Mouse (Mus musculus): ENCODE data around the gene Zfp213.
"Not testable (repeated sequence)": the region's sequence is repeated elsewhere in the genome, so short reads cannot be mapped to it uniquely, and the experiment has no call there.

Gene Zfp213

DNA sequence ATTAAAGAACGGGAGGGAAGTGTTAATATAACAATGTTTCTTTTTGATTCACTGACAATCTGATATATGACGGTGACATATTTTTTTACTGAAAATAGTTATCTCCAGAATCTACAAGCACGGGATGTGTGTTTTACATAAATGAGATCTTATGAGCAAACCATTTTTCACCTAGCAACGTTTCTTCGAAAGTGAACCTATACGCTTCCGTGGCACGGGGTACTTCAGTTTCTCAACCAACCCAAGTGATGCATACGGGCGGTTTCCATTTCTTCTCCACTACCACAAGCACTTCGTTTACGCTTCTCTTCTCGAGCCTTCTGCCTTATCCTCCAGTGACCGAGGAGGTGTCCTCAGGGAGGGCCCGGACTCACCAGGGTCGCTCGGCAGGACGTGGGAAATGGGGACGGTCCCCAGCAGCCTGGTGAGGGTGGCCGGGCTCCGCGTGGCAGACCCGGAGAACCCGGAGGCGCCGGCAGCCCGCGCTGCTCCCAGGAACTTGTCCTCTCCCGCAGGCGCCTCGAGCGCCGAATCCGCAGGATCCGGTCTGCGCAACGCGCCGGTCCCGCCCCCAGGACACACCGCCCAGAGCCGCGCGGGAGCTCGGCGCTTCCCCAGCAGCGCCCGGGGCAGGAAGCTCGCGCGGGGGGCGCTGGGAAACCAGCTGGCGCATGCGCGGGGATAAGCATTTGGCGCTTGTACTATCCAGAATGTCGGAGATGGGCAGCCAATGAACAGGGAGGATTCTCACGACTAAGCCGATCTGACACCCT is at the start of gene Zfp213:
Gene Zfp213, minus strand, starts transcription at position 644 of the 773 bp plus-strand sequence.
- in situ Hi-C loops (cut with MboI; ENCODE audit: low sequenced_read_pairs) = no loop called here

- in situ Hi-C loops (cut with MboI; ENCODE audit: low sequenced_read_pairs) = no loop called here
Measured at GRCm38 (mm10) chr17:23610361-23610800, 46.3 kb upstream of the Zfp213 start.

GRCm38 (mm10) chr17:23609612-23610011 is 45.6 kb upstream of the Zfp213 start:
- in situ Hi-C loops (cut with MboI; ENCODE audit: low sequenced_read_pairs) = no loop called here

DNA sequence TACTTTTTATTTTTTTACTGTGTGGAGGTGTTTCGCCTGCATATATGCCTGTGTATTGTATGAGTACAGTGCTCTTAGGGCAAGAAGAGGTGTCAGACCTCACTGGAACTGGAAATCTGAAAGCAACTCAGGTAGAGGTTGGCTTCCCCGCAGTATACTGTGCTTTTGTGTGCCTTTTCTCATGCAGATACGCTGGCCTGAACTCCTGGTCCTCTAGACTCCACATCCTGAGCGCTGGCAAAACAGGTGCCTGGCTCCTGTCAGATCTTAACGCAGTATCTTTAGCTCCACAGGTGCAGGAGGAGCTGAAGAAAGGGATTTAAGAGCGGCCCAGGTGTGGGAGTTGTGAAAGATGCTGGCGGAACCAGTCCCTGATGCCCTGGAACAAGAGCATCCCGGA is 41.2 kb upstream of the Zfp213 start:
- in situ Hi-C loops (cut with MboI; ENCODE audit: low sequenced_read_pairs) = no loop called here

- in situ Hi-C loops (cut with MboI; ENCODE audit: low sequenced_read_pairs) = loop anchor here (5.0 kb wide), 1 partner anchor 37 kb away; no protein-coding TSS in a partner anchor
Measured at GRCm38 (mm10) chr17:23604394-23604793, 40.4 kb upstream of the Zfp213 start.

DNA sequence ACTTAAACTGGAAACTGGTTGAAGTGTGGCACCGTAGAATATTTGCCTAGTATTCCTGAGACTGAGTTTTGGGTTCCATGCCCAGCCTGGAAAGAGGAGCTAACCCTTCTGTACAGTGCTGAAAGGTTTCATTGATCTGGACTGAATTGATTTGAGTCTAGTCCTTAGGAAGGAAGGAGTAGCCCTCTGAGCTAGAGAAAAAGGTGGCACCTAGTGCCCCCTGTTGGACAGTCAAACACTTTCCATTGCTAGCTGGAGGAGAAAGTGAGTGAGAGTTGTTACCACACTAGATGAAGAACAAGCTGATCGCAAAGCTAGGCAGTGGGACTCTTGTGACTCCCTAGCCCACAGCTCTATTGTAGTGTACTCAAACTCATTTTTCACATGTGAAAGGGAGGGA is 39.5 kb upstream of the Zfp213 start:
- in situ Hi-C loops (cut with MboI; ENCODE audit: low sequenced_read_pairs) = loop anchor here (5.0 kb wide), 1 partner anchor 36 kb away; no protein-coding TSS in a partner anchor

DNA sequence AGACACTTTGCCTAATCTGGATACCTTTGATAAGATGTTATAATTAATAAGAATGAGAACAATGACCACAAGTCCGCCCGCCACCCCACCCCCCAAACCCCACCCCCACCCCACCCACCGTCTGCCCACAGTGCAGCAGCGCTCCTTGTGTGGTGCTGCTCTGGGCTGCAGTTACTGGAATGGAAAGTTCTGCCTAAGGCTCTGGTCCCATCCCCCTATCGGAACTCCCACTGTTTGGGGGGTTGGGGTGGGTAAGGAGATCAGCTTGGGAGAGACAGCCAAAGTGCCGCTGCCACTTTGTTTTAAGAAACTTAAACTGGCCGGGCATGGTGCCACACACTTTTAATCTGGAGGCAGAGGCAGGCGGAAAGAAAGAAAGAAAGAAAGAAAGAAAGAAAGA is 39.0 kb upstream of the Zfp213 start:
- in situ Hi-C loops (cut with MboI; ENCODE audit: low sequenced_read_pairs) = loop anchor here (5.0 kb wide), 1 partner anchor 36 kb away; no protein-coding TSS in a partner anchor

DNA sequence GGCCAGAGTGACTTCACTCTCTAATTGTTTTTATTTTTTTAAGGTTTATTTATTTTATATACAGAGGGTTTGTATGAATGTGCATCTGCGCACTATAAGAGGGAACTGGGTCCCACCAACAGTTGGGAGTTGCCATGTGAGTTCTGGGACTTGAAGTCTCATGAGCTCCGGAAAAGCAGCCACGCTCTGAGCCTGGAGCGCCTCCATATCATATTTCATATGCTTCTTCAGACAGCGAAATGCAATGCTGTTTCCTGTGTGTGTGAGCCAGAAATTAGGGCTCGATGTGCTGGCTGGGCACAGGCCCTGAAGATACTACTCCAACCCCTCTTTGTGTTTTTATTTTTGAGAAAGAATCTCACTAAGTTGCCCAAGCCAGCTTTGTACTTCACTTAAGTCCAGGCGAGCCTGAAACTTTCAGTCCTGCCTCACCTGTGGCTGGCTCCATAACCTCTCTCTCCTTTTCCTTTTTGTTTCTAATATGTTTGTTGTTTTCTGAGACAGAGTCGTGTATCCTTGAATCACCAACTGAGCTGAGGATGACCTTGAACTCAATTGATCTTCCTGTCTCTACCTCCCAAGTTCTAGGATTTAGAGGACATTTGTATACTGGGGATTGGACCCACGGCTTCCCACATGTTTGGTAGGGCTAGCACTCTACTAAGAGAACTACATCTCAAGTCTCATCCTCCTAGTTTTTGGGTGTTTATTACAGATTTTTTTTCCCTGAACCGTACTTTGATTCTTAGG is 38.0 kb upstream of the Zfp213 start:
- in situ Hi-C loops (cut with MboI; ENCODE audit: low sequenced_read_pairs) = loop anchor here (5.0 kb wide), 1 partner anchor 35 kb away; no protein-coding TSS in a partner anchor

GRCm38 (mm10) chr17:23600641-23601622 is 36.9 kb upstream of the Zfp213 start, which contains the start of gene Zscan10:
Gene Zscan10 (plus strand): TSS chr17:23600856.
- in situ Hi-C loops (cut with MboI; ENCODE audit: low sequenced_read_pairs) = loop anchor here (5.0 kb wide), 1 partner anchor 34 kb away; no protein-coding TSS in a partner anchor

DNA sequence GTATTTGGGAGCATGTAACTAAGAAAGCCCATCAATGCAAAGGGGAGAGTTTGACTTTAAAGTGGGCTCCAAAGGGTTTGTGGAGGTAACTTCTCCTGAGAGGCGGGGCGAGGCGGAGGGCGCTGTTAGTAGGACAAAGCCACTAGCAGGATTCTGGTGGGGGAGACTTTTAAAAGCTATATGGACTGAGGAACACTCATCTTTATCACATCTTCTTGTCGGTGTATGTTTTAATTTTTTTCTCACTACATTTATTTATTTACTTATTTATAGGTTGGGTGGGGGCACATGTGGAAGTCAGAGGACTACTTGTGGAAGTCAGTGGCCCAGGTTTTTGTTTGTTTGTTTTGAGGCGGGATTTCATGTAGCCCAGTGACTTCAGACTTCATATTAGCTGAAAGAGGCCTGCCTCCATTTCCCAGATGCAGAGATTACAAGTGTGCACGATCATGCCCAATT is 35.6 kb upstream of the Zfp213 start:
- in situ Hi-C loops (cut with MboI; ENCODE audit: low sequenced_read_pairs) = loop anchor here (5.0 kb wide), 1 partner anchor 32 kb away; no protein-coding TSS in a partner anchor

DNA sequence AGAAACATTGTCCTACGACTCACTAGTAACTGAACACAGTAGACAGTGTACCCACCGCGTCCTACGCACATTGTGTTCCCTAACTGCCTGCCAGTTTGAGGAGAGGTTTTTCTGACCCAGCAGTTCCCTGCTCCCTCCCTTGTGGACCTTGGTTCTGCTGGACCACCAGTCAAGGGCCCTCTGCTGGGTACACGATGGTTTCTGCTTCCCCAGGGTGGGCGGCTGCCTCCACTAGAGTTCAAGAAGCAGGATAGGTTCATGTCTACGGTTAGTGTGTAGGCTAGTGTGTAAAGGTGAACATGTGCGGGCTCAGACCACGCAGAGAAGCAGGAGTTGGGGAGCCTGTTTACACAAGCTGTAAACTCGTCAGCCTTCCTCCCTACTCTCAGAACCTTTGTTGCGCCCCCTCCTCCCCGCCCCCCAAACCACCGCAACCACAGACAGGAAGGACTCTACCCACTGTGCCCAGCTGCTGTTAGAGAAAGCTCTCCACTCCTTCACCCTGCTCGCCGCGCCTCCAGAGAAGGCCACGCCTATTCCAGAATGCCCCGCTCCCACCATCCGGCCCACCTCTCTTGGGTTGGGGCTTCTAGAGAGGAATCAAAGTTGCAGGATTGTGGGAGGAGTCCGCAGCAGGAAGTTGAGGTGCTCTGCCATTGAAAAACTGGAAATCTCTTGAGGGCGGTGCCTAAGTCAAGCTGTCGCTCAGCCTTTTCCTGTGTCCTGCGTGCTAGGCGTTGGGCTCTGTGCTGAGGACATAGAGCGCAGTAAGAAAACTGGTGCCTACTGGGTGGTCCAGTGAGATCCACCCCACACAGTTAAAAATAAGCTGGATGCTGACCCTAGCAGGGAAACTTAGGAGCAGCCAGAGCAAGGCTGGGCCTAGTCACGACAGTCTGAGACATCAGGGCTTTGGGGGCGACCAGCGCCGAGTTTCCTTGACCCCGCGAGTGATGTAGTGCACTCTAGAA is 34.8 kb upstream of the Zfp213 start, which contains the start of gene Zfp13:
Gene Zfp13, minus strand, starts transcription at position 906 of the 971 bp plus-strand sequence.
- in situ Hi-C loops (cut with MboI; ENCODE audit: low sequenced_read_pairs) = no loop called here

DNA sequence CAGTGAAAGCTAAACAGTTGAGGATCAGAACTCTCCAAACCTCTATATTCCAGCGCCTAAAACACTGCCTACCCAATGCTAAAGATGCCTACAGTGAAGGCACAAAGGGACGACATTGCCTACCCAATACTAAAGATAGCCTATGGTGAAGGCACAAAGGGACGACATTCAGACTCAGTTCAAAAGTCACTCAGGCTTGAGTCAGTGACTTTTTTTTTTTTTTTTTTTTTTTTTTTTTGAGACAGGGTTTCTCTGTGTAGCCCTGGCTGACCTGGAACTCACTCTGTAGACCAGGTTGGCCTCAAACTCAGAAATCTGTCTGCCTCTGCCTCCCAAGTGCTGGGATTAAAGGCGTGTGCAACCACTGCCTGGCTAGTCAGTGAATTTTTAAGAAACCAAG is 31.1 kb upstream of the Zfp213 start:
- in situ Hi-C loops (cut with MboI; ENCODE audit: low sequenced_read_pairs) = not testable (repeated sequence)

DNA sequence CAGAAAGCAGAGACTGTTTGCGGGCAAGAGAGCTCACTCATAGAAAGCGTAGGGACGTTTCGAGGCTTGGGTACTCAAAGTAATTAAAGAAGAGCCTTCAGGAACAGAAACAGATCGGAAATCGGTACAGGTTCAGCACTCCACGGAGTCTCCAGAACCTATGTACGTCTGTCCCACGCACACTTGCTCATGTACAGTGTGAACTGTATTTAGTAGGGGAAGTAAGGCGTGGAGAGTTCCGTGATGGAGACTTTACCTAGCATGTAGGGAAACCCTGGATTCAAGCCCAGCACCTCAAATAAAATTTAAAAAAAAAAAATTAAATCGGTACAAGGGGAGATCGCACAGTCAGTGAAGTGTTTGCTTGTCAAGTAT is 28.9 kb upstream of the Zfp213 start:
- in situ Hi-C loops (cut with MboI; ENCODE audit: low sequenced_read_pairs) = no loop called here

- in situ Hi-C loops (cut with MboI; ENCODE audit: low sequenced_read_pairs) = no loop called here
Measured at GRCm38 (mm10) chr17:23592208-23592925, 28.3 kb upstream of the Zfp213 start.

GRCm38 (mm10) chr17:23587253-23587652 is 23.2 kb upstream of the Zfp213 start:
- in situ Hi-C loops (cut with MboI; ENCODE audit: low sequenced_read_pairs) = no loop called here

- in situ Hi-C loops (cut with MboI; ENCODE audit: low sequenced_read_pairs) = no loop called here
Measured at GRCm38 (mm10) chr17:23585721-23586491, 21.9 kb upstream of the Zfp213 start.

DNA sequence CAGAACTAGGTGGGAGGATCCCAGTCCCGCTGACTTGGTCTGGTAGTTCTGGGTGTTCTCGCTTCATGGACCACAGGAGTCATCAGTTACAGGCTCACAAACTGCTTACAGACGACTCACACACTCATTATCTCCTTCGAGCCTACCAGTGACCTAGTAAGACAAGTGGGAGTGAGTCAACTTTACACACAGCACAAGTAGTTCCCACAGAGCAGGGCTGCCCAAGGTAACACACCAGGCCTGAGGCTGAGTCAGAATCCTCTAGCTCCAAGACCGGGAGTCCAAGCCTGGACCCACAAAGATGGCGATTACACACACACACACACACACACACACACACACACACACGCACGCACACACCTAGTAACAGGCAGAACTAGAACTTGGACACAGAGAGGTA is 20.7 kb upstream of the Zfp213 start:
- in situ Hi-C loops (cut with MboI; ENCODE audit: low sequenced_read_pairs) = no loop called here

Measured in CH12F3 (cell line).